Mouse (Mus musculus) testis, adult 10 weeks (tissue): ENCODE results near the gene Mr1. TPM values are rescaled to one million over a fixed set of nuclear protein-coding genes. Genes with fewer than 3 reads are reported as not detected.

Experiments used
- polyA plus RNA-seq: library from polyadenylated mRNA; stranded (reverse); fragments of 350-450 nt; fragmentation: Illumina TruSeq; extraction: RNeasy Lipid Tissue Mini Kit (QIAGEN cat#74804); gene quantifications from one replicate; pipeline ENCODE4 v1.2.3, GENCODE M21; 2014; ENCODE audit warnings: low read depth, low replicate concordance

The Mr1 gene
- 6.7 TPM for polyA plus RNA-seq

GRCm38 (mm10) chr1:155146572-155146980 lies at the start of gene Mr1:
Mr1 (minus strand) TSS chr1:155146814.

GRCm38 (mm10) chr1:155158141-155158969 lies 11.7 kb upstream of the Mr1 start, which contains the start of gene Stx6:
Stx6 (plus strand) TSS chr1:155158715.

GRCm38 (mm10) chr1:155099280-155099848 lies 47.2 kb downstream of the Mr1 start, which contains the start of gene Ier5:
Ier5 (minus strand) TSS chr1:155099636.

Other genes starting within 250 kb of the Mr1 start
- gene Ier5, start 47.2 kb downstream of the Mr1 start, polyA plus RNA-seq: 3.4 TPM
- gene Stx6, start 11.9 kb upstream of the Mr1 start, polyA plus RNA-seq: 10.9 TPM
- gene BC034090, start 97.6 kb upstream of the Mr1 start, polyA plus RNA-seq: 0.57 TPM